Mouse (Mus musculus) bone marrow, adult 2 months (tissue): ENCODE data around the gene Ptma.

Experiments used
- CTCF ChIP-seq: fragments of 200-500 bp; IDR thresholded peaks from 2 replicates; pipeline ENCODE4 v1.5.1; 2011; ENCODE audit warnings: low read length, control low read depth; ENCODE audit not compliant: control insufficient read depth, insufficient read depth
- POLR2A ChIP-seq: fragments of 200-500 bp; IDR thresholded peaks from 2 replicates; pipeline ENCODE4 v1.6.1; 2011; ENCODE audit warnings: low read depth, mild to moderate bottlenecking, control low read depth, low read length, borderline replicate concordance; ENCODE audit not compliant: control insufficient read depth

DNA sequence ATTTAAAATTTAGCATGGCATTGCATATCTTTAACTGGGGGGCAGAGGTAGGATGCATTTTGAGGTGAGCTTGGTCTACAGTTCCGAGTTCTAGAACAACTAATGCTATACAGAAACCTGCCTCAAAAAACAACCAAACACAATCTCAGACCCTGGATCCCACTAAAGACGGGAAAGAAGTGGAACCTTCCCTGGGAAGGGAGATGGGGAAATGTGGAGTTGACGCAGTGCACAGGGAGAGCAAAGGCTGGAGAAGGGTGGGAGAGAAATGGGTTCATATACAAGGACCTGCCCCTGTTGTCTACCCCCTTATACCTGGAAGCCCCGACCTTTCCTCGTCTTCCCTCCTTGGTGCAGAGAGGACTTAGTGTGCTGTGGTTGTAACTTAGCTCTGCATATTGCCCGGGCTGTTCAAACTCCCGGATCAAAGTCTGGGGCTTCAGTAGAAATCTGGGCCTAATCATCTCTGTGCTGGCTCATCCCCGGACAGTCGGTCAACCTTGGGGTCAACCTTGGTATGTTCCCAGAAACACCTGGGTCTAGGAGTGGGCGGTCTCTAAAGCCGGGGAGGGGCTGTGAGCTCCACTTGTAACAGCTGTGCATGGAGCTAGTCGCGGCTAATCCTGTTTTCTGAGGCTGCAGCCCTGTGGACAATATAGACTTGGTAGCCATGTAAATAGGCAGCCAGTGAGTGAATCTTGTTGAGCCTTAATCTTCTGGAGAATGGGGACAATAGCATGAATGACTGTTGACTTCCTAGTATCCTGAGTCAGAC lies 5.2 kb downstream of the Ptma start:
- no peak for TF ChIP-seq CTCF
- TF ChIP-seq POLR2A, result no peak
